25 mouse cellular contexts compared by ENCODE assay signal in genomic region chr3:154301102-154301501, GRCm38 (mm10). TPM values are rescaled to one million over a fixed set of nuclear protein-coding genes. Genes with fewer than 3 reads are reported as not detected.
DNase-seq lines count a peak whose midpoint lies in the region; ATAC-seq and TF ChIP-seq lines count a peak whose summit lies in the region.
"Had no signal": no experiment of that assay in that cellular context is flagged by ENCODE, and none has a peak within 500 bp of the region (broad histone marks: within the 10 kb centered on the region; RNA-seq: fewer than 3 reads in every experiment).

No protein-coding gene starts in this region.

- no peaks in the 10 kb centered on the region for H3K27me3 ChIP-seq in cerebellum, adult 2 months (ENCODE audit: control insufficient read depth, insufficient read depth, low read length)
- H3K27me3 ChIP-seq: CH12.LX; embryonic facial prominence, embryonic 12.5 days; forebrain, embryonic 13.5 days; forebrain, embryonic 15.5 days had no signal

- H3K27ac ChIP-seq in cerebellum, adult 2 months (ENCODE audit: insufficient read depth, low read length) = no peak overlapping the region
- H3K27ac ChIP-seq: embryonic facial prominence, embryonic 10.5 days; embryonic facial prominence, embryonic 12.5 days; forebrain, embryonic 13.5 days; forebrain, embryonic 15.5 days had no signal

- no peak overlapping the region for H3K4me3 ChIP-seq in cerebellum, adult 2 months (replicated peaks; ENCODE audit: insufficient read depth, low read depth, low read length)
- H3K4me3 ChIP-seq: embryonic facial prominence, embryonic 10.5 days; embryonic facial prominence, embryonic 12.5 days; forebrain, embryonic 13.5 days; forebrain, embryonic 15.5 days had no signal

- no peak for TF ChIP-seq POLR2A in cerebellum, adult 2 months (IDR thresholded peaks at IDR 0.05; ENCODE audit: borderline replicate concordance, insufficient read depth, low read length)

- 83% methylated on average over 4 of the region's 4 CpGs for WGBS in cerebellum, adult 2 months

- peak; percentile 36 for DNase-seq in thymus, postnatal 0 days (ENCODE audit: low spot score)
- no peak for DNase-seq in thymus, postnatal 10 days (ENCODE audit: low spot score in 2 of 2)
- DNase-seq in MEL-GATA-1-ER (ENCODE audit: extremely low read depth, low read depth) = peak; percentile 63
- no peak for DNase-seq in retina, embryonic 14.5 days (ENCODE audit: low spot score)
- DNase-seq in cerebellum, adult 2 months = no peak
- DNase-seq in right cerebral cortex, postnatal 14 days = no peak
- DNase-seq: adrenal gland, adult 2 months; adrenal gland, postnatal 10 days; adrenal gland, postnatal 25 days; B cell, adult 2 months; cerebellum, adult 11 months; cerebellum, adult 18-20 months; cerebellum, adult 9-10 months; cerebellum, postnatal 10 days; cerebellum, postnatal 25 days; forebrain, postnatal 0 days had no signal

- H3K4me1 ChIP-seq in cerebellum, adult 2 months (ENCODE audit: control insufficient read depth, insufficient read depth, low read length) = no peaks in the 10 kb centered on the region
- H3K4me1 ChIP-seq: forebrain, embryonic 13.5 days had no signal

- TF ChIP-seq CTCF in cerebellum, adult 2 months (IDR thresholded peaks at IDR 0.05; ENCODE audit: borderline replicate concordance, insufficient read depth, low read depth, low read length) = no peak

- ATAC-seq in granulocyte monocyte progenitor cell, adult 5-6 weeks (replicated peaks; ENCODE audit: poor library complexity, severe bottlenecking) = peak; percentile 56
- peak; percentile 52; the same call in 1 of the 2 replicates for ATAC-seq in megakaryocyte progenitor cell, adult 5-6 weeks (replicated peaks; ENCODE audit: poor library complexity)
- ATAC-seq: CD4-positive, CD25-positive, alpha-beta regulatory T cell, adult 4 months; forebrain, embryonic 13.5 days; forebrain, embryonic 15.5 days; forebrain, postnatal 0 days had no signal

RNA-seq across cellular contexts. Expression of gene Lhx8, which starts 29.4 kb away (rescaled TPM):
- 0.19 and 0.26 TPM in 2 replicates for polyA plus RNA-seq in thymus, postnatal 0 days (2015; fragmentation: Nextera tagmentation; extraction: Ambion mirVana)
- total RNA-seq in granulocyte monocyte progenitor cell, adult 5-6 weeks (2014; fragmentation: Nextera tagmentation) = not detected in 2 replicates
- not detected in 2 replicates for total RNA-seq in granulocyte monocyte progenitor cell, adult 5-6 weeks (2017)
- not detected in 2 replicates for total RNA-seq in megakaryocyte progenitor cell, adult 5-6 weeks (2015)
- not detected in 2 replicates for total RNA-seq in megakaryocyte progenitor cell, adult 5-6 weeks (2017)
- not detected in 2 replicates for polyA plus RNA-seq in cerebellum, adult 2 months (2012; rRNA removed)
- total RNA-seq: adrenal gland, postnatal 25 days; CH12.LX had no signal
- polyA plus RNA-seq: CD4-positive, CD25-positive, alpha-beta regulatory T cell, adult 4 months; G1E had no signal

Comparison
In these comparisons a context has a peak if more than half of its experiments do, and no peak if none do; other contexts are left out.
1. DNase-seq: peak in thymus, postnatal 0 days (single experiment) and MEL-GATA-1-ER (single experiment); none in thymus, postnatal 10 days (0 of 2), retina, embryonic 14.5 days (single experiment), cerebellum, adult 2 months (0 of 2) and right cerebral cortex, postnatal 14 days (single experiment).